Mouse (Mus musculus) gastrocnemius, postnatal 25 days (tissue): ENCODE results near the gene Il5. TPM values are rescaled to one million over a fixed set of nuclear protein-coding genes. Genes with fewer than 3 reads are reported as not detected.

Source experiments
- DNase-seq: peaks from one replicate; pipeline ENCODE4 v3.0.0; 2022
- microRNA-seq, 2 experiments: library from miRNA; unstranded; fragments of <30 nt; microRNA quantifications; one replicate each; pipeline ENCODE4 v1.2.0; 2021; ENCODE audit warnings: borderline replicate concordance in 2 of 2
- total RNA-seq, 2 experiments: library from RNA; stranded (reverse); gene quantifications; 1 replicate in 1 of 2; 2 replicates in 1 of 2; pipeline ENCODE4 v1.2.3; 2021

Il5 gene
- total RNA-seq, 2 experiments from 2014 or later = not detected

DNA sequence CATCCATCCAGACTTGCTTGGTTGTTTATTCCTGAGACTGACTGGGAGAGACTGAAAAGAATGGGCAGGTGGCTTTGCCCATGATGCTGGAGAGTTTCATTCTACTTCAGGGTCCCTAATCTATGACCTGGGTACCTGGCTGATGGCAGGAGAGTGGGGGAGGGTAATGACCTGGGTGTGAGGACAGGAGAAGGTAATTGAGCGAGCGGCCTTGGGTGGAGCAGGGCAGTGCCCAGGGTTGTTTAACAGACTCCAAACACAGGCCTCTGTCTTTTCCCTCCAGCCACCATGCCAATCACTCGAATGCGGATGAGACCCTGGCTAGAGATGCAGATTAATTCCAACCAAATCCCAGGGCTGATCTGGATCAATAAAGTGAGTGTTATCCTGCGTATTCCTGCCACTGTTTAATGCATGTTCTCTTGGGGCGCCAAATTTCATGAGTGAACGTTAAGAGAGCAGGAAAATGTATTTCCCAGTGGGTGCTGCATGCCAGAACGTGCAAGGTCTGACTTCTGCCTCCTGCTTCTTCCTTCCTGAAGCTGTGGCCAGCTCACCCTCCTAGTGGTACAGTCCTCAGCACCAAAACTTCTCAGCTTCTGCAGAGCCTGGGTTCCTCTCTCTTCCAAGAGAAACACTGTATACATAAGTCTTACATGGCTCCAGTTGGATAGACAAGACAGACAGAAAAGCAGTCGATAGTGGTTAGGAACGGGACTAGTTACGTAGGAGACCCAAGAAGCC lies 50.6 kb downstream of the Il5 start:
- no peak for DNase-seq

DNA sequence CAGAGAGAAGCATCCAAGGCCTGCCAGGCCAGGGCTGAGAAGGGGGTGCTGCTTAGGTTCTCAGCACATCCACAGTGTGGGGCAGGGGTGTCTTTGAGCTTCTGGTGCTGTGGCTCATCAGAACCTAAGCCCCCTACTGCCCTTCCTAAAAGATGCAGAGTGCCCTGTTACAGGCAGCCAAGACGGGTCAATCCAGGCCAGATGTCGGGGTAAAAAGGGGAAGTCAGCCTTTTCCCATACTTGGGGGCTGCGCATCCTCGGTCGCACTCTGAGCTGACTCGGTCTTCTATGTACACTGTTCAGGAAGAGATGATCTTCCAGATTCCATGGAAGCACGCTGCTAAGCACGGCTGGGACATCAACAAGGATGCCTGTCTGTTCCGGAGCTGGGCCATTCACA lies 51.9 kb downstream of the Il5 start:
- no peak for DNase-seq

DNA sequence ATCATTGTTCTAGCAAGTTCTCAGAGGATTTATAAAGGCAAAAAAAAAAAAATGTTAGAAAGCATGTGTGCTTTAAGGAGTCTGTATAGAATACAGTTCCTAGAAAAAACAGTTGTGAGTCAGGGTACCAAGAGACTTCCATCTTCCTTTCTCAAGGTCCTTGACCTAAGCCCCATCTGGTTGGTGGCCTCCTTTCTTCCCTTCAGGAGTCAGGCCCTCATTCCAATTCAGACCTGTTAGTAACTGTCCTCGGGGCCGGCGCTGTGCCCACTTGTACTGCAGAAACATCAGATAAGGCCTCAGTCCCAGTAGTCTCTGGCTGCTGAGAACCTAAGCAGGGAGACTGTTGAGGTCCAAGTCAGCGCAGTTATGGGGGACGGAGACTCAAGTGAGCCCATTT lies 52.5 kb downstream of the Il5 start, which contains the start of gene Gm17334:
Gene Gm17334, minus strand, starts transcription at position 101 of the 400 bp plus-strand sequence.
- DNase-seq = no peak

DNA sequence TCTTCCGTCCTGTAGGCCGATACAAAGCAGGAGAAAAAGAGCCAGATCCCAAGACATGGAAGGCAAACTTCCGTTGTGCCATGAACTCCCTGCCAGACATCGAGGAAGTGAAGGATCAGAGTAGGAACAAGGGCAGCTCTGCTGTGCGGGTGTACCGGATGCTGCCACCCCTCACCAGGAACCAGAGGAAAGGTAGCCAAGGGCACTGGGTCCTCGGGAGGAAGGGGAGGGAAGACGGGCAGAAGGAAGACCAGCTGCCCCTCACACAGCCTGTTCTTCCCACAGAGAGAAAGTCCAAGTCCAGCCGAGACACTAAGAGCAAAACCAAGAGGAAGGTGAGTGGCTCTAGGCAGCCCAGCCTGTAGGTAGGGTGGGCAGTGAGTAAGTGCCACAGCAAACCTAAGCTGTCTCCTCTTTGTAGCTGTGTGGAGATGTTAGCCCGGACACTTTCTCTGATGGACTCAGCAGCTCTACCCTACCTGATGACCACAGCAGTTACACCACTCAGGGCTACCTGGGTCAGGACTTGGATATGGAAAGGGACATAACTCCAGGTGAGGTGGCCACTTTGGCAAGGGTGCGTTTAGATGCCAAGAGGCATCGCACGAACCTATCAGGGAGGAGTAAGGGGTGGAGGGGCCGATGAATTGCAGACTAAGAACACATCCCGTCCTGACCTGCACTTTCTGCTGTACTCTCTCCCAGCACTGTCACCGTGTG lies 53.2 kb downstream of the Il5 start:
- DNase-seq = no peak

Small RNA genes lying within 50 kb of the gene (microRNA-seq; reads per million reads assigned to microRNA genes)
- gene Mir7671 = 0 reads per million in 2 experiments

Other genes starting within 250 kb of the Il5 start
- not detected for gene Gm9945, start 240.6 kb upstream of the Il5 start, total RNA-seq
- gene Sowaha, start 240.5 kb upstream of the Il5 start, total RNA-seq = under 1 TPM; 0.08 TPM
- 10 to 100 TPM; 14.5 to 16.8 TPM for gene Sept8, start 201.5 kb upstream of the Il5 start, total RNA-seq
- 1 to 10 TPM; 4.0 to 5.3 TPM for gene Kif3a, start 153.4 kb upstream of the Il5 start, total RNA-seq
- gene Il4, start 102.1 kb upstream of the Il5 start, total RNA-seq = not detected
- gene Il13, start 86.1 kb upstream of the Il5 start, total RNA-seq = not detected
- gene Rad50, start 13.5 kb upstream of the Il5 start, total RNA-seq = 1 to 10 TPM; 4.9 to 5.1 TPM
- gene Irf1, start 49.2 kb downstream of the Il5 start, total RNA-seq = 1 to 10 TPM; 5.1 to 9.1 TPM
- gene Gm17334, start 52.4 kb downstream of the Il5 start, total RNA-seq = not detected
- 1 to 10 TPM; 2.0 TPM for gene Gm12216, start 138.5 kb downstream of the Il5 start, total RNA-seq
- 10 to 100 TPM; 10.6 to 10.7 TPM for gene Slc22a5, start 170.9 kb downstream of the Il5 start, total RNA-seq